Mouse (Mus musculus): ENCODE data around the gene Foxj1. TPM values are rescaled to one million over a fixed set of nuclear protein-coding genes. Genes with fewer than 3 reads are reported as not detected.

The Foxj1 gene
- polyA plus RNA-seq, 1 experiment from 2014 or later = 1.8 TPM

DNA sequence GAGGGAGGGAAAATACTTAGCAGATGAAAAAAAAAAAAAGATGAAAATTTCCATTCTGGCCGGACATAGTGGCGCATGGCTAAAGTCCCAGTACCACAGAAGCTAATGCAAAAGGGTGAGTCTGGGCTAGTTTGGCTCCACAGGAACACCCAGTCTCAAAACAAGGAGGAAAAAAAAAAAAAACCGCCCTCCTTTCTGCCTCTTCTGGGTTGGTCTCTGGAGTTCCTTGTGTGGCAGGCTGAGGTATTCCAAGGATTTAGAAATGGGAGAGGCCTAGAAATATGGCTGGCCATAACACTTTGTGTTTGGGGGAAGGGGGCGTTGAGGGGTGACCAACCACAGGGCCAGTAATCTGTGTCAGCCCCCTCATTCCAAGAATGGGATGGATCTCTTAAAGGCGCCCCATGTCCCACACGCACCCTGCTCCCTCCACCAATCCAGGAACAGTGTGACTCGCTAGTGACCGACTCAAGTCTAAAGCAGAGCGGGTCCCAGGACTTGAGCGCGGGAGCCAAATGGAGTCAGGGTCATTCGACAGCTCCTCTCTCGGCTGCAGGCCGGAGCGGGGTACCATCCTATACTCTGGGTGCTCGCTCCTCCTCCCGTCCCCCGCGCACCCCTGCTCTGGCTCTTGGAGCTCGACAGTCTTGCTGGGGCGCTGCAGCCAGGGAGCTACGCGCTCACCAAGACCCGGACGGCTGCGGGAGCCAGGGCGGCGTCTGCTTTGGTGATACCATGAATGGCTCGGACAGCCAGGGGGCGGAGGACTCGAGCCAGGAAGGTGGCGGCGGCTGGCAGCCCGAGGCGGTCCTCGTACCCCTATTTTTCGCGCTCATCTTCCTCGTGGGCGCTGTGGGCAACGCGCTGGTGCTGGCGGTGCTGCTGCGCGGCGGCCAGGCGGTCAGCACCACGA is 54.2 kb downstream of the Foxj1 start, which contains the start of gene Galr2:
TSS of gene Galr2 (plus strand) at position 189 of the 913 bp plus-strand sequence.
- H3K4me1 ChIP-seq = peaks cover 7% of the 10 kb centered on the region; the same call in 1 of the 2 replicates
- H3K27ac ChIP-seq = no peak within 1 kb of the TSS
- WGBS = 6% methylated on average over 48 of the region's 48 CpGs
- no peaks in the 10 kb centered on the region for H3K36me3 ChIP-seq
- peak within 1 kb of the TSS; percentile 34 for H3K4me3 ChIP-seq
- peaks cover 66% of the 10 kb centered on the region for H3K27me3 ChIP-seq
- H3K4me2 ChIP-seq (replicated peaks) = peak within 1 kb of the TSS; percentile 57
- no peak for ATAC-seq (ENCODE audit: insufficient number of reproducible peaks, insufficient read depth, low FRiP score, low TSS enrichment)
- peak within 1 kb of the TSS; percentile 16; the same call in 1 of the 2 replicates for H3K9ac ChIP-seq
- no peaks in the 10 kb centered on the region for H3K9me3 ChIP-seq

Other genes starting within 250 kb of the Foxj1 start
- gene Wbp2, start 248.4 kb downstream of the Foxj1 start, polyA plus RNA-seq (2016; fragmentation: Nextera tagmentation; extraction: Ambion mirVana) = 44.9 and 48.3 TPM in 2 replicates
- 6.9 and 9.1 TPM in 2 replicates for gene Trim47, start 208.2 kb downstream of the Foxj1 start, polyA plus RNA-seq (2016; fragmentation: Nextera tagmentation; extraction: Ambion mirVana)
- gene Trim65, start 204.3 kb downstream of the Foxj1 start, polyA plus RNA-seq (2016; fragmentation: Nextera tagmentation; extraction: Ambion mirVana) = 2.3 and 2.6 TPM in 2 replicates
- gene Mrpl38, start 196.5 kb downstream of the Foxj1 start, polyA plus RNA-seq (2016; fragmentation: Nextera tagmentation; extraction: Ambion mirVana) = 83.7 and 89.2 TPM in 2 replicates
- gene Fbf1, start 167.2 kb downstream of the Foxj1 start, polyA plus RNA-seq (2016; fragmentation: Nextera tagmentation; extraction: Ambion mirVana) = 61.2 and 61.3 TPM in 2 replicates
- 66.5 and 71.9 TPM in 2 replicates for gene Ten1, start 136.5 kb downstream of the Foxj1 start, polyA plus RNA-seq (2016; fragmentation: Nextera tagmentation; extraction: Ambion mirVana)
- 25.8 and 26.4 TPM in 2 replicates for gene Acox1, start 136.4 kb downstream of the Foxj1 start, polyA plus RNA-seq (2016; fragmentation: Nextera tagmentation; extraction: Ambion mirVana)
- 2.9 and 3.1 TPM in 2 replicates for gene Evpl, start 97.3 kb downstream of the Foxj1 start, polyA plus RNA-seq (2016; fragmentation: Nextera tagmentation; extraction: Ambion mirVana)
- gene Srp68, start 61.2 kb downstream of the Foxj1 start, polyA plus RNA-seq (2016; fragmentation: Nextera tagmentation; extraction: Ambion mirVana) = 105 and 107 TPM in 2 replicates
- gene Galr2, start 54.5 kb downstream of the Foxj1 start, polyA plus RNA-seq (2016; fragmentation: Nextera tagmentation; extraction: Ambion mirVana) = 0.47 and 0.56 TPM in 2 replicates
- gene Exoc7, start 28.2 kb downstream of the Foxj1 start, polyA plus RNA-seq (2016; fragmentation: Nextera tagmentation; extraction: Ambion mirVana) = 78.8 and 83.9 TPM in 2 replicates
- gene Rnf157, start 77.6 kb upstream of the Foxj1 start, polyA plus RNA-seq (2016; fragmentation: Nextera tagmentation; extraction: Ambion mirVana) = 27.4 and 33.3 TPM in 2 replicates
- gene Ubald2, start 98.7 kb upstream of the Foxj1 start, polyA plus RNA-seq (2016; fragmentation: Nextera tagmentation; extraction: Ambion mirVana) = 32.3 and 44.1 TPM in 2 replicates
- 0.14 and 0.39 TPM in 2 replicates for gene Qrich2, start 130.8 kb upstream of the Foxj1 start, polyA plus RNA-seq (2016; fragmentation: Nextera tagmentation; extraction: Ambion mirVana)
- 197 and 211 TPM in 2 replicates for gene Prpsap1, start 158.8 kb upstream of the Foxj1 start, polyA plus RNA-seq (2016; fragmentation: Nextera tagmentation; extraction: Ambion mirVana)
- 6.9 and 8.3 TPM in 2 replicates for gene Sphk1, start 195.5 kb upstream of the Foxj1 start, polyA plus RNA-seq (2016; fragmentation: Nextera tagmentation; extraction: Ambion mirVana)
- 19.9 and 26.4 TPM in 2 replicates for gene Ube2o, start 246.0 kb upstream of the Foxj1 start, polyA plus RNA-seq (2016; fragmentation: Nextera tagmentation; extraction: Ambion mirVana)

Data from embryonic facial prominence, embryonic 12.5 days (tissue).